Mouse (Mus musculus) layer of hippocampus, adult 11-12 months (tissue): ENCODE results near the gene Plekha7.
"Not testable (repeated sequence)": the region's sequence is repeated elsewhere in the genome, so short reads cannot be mapped to it uniquely, and the experiment has no call there.

Experiments
- DNase-seq: peaks from one replicate; pipeline ENCODE4 v3.0.0; 2022; ENCODE audit warnings: low spot score

The Plekha7 gene

DNA sequence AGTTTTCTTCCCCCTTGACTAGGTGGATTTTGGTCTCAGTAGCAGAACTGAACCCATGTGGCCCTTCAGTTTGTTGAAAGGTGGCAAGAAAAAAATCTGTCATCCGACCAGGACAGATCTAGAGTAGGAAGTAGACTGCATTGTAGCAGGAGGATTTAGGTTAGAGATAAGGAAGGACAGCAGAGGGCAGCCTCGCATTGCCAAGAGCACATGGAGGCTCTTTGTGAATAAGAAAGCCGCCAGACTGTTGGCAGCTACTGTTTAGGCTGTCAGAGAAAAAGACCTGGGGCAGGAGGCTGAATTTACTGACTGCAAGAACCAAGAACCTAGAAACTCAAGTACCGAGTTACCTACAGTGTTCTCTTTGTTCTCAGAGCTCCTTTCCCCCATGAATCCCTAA lies 176.8 kb downstream of the Plekha7 start:
- DNase-seq: no peak

DNA sequence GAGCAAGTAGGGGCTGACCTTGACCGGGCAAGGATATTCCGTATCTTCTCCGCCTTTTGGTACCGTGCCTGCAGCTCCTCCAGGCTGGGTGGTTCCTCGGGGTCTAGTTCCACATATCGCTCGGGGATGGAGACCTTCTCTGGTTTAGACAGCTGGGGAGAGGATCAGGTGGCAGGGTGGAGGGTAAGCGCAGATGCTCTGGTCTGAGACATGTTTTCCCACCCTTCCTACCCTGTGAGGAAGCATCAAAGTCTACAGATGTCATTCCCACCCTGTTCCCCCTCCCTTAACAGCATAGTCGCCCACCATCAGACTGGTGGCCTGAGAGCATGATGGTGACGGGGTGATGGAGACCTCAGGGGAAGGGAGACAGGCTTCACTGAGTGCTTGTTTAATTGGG lies 178.8 kb downstream of the Plekha7 start:
- no peak for DNase-seq

DNA sequence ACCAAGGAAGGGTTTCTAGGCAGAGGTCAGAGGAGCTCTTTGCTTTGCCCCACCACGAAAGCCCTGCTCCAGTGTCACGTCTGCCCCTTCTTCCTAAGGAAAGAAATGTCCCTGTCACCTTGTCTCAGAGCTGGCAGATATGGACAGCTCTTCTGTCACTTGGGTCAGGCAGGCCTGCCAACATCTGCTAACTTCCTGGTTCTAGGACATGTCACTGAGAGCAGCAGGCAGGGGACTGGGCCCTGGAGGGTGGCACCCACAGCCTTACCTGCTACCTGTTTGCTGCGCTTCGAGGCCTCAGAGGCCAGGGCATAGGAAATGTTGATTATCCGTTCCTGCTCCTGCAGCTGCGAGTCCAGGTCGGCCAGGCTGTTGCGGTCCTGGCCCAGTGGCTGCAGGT lies 179.9 kb downstream of the Plekha7 start:
- DNase-seq: no peak

DNA sequence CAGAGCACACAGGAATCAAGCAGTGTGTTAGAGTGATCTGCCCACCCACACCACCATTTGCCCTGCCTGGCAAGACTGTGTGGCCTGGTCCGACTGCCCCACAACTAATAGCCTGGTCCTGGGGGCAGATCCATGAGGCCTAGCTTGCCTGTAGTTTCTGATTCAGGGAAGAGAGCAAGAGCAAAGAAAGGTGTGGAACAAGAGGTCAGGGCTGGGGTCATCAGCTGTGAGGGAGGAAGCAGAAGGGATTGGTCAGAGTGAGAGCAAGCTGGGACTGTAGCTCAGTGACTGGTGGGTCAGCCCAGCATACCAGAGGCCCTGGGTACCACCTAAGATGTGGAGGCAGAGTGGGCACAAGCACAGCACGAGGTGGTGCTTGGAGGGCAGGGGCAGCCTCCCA lies 181.1 kb downstream of the Plekha7 start:
- no peak for DNase-seq

DNA sequence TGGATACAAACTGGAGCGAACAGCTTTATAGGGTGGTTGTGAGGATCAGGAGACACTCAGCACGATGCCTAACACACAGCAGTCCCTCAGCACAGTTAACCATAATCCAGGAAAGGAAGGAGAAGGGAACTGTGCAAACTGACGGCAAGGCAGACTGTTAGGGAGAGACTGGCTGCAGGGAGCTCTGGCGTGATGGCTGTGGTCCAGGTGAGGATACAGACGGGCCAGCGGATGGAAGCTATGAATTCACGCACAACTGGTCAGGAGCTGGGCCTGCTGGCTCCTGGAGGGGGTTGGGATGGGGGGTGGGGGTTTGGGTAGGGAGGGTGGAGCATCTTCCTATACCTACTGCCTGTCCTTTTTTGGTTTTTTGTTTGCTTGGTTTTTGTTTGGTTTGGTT lies 182.5 kb downstream of the Plekha7 start:
- no peak for DNase-seq

DNA sequence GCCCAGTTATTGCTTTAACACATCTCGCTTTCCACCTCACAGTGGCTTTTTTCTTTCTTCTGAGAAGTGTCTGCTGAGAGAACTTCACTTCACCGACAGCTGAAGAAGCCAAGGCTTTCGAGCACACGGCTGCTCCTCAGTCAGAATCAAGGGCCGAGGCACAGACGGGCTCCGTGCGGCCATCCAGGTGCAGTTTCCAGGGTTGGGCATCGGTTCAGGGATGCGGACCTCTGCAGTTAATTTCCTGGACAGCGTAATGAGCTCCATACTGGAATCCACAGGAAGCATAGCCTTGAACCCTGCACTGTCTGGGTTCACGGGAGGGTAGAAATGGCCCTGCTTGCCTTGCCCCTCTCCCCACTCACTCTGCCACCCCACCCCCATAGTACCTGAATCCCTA lies 184.1 kb downstream of the Plekha7 start:
- DNase-seq: no peak

DNA sequence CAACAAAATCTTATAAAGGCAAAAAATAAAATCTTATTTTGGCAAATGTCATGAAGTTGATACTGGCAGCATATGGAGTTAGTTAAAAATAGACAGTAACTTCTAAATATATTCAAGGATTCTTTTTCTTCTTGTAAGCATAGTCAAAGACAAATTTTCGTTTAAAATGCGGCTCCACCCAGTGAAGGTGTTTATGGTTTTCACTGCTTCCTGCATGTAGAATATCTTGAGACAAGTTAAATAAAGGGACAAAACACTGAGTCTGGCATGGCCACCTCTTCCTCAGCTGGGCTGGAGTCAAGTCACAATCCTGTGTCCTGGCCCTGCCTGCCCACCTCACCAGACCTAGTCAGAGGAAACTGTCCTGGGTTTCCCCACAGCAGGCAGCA lies 184.6 kb downstream of the Plekha7 start:
- no peak for DNase-seq

DNA sequence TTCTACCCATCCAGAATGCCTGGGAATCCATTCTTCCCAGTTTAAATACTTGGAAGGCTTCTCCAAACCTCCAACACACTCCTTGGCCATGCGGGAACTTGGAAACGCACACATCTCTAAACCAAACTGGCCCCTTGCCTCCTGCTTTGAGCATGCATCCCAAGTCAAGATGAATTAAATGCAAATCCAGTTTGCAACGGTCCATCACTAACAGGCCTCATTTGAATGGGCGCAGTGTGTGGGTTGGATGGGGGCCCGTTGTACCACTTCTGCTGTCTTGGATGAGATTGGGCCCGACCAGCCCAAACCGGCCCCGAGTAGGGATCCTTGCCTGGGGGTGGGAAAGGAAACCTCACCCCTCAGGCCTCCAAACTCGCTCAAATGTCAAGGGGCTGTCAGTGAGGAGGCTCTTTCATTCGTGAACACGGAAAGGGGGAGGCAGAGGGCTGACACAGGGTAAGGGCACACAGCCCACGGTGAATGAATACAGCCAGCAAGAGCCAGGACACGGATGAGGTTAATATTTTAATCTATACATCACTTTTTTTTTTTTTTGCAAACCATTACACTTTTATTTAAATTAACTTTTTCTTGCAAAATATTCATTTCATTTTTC lies 185.1 kb downstream of the Plekha7 start:
- DNase-seq: no peak

DNA sequence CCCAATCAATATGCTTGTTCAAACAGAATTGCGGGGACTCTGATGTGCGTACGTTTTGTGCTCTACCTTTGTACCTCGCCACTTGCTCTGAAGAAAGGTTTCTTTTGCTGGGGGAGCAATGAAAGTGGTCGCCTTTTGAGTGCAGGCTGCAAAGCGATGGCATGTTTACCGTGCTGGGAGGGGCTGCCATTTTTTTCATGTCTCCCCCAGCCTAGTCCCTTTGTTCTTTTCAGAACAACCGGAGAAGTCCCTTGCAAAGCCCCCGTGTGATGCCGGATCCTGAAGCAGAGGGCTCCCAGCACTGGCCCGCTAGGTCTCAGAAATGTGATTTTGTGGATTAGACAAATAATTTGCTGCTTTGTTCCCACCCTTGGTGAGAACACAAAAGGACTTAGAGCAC lies 187.0 kb downstream of the Plekha7 start:
- DNase-seq: no peak

DNA sequence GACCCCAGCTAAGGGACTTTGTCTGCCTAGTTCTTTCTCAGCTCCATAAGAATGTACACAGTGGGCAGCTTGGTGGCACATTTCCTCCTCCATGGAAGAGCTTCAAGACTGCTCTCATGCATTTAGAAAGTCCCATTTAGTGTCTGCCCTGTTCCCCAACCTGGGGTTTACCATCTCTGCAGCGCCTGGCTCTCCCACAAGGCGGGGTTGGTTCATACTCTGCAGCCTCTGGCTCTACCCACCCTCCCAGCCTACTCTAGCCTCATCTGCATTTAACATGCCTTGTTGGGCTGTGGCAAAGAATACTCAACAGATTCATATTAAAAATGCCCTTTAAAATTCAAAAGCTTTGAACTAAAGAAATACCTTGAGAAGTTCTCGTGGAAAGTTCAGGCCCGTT lies 187.4 kb downstream of the Plekha7 start:
- no peak for DNase-seq

DNA sequence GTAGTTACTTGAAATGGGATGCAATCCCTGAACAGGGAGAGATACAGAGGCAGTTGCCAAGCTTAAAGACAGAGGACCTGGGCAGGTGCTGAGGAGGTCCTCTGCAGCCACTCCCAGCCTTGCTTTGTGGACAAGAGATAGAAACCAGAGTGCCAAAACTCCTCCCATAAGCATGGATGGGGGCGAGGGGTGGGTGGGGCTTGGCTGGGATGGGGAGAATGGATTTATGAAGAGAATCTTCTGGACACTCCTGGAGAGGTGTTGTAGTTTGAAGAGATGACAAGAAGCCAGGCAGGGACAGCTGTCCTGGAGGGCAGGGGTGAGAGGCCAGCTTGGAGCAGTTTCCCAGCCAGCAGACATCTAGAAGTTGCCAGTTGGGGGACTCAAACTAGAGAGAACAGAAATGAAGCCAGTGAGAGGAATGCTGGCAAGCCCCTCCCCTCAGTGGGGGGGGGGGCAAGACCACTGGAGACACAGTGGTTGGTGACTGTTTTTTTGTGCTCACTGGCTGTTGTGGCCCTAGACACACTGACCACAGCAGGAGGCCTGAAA lies 188.8 kb downstream of the Plekha7 start:
- no peak for DNase-seq

DNA sequence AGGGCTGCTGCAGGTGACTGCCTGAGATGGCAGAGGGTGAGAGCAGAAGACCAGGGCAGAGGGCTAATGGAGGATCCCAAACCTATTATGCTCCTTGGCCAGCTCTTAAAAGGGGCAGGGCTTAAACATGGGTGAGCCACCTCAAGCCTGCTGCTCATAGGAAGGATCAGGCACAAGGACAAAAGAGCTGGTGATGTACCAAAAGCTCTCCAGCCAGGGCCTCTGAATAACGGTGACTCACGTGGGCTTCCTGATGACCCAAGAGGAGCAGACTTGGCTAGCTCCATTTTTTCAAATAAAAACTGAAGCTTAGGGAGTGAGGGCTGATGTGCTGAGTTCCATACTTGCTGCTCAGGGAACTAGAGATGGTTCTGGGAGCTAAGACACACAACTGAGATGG lies 192.2 kb downstream of the Plekha7 start:
- DNase-seq: no peak

DNA sequence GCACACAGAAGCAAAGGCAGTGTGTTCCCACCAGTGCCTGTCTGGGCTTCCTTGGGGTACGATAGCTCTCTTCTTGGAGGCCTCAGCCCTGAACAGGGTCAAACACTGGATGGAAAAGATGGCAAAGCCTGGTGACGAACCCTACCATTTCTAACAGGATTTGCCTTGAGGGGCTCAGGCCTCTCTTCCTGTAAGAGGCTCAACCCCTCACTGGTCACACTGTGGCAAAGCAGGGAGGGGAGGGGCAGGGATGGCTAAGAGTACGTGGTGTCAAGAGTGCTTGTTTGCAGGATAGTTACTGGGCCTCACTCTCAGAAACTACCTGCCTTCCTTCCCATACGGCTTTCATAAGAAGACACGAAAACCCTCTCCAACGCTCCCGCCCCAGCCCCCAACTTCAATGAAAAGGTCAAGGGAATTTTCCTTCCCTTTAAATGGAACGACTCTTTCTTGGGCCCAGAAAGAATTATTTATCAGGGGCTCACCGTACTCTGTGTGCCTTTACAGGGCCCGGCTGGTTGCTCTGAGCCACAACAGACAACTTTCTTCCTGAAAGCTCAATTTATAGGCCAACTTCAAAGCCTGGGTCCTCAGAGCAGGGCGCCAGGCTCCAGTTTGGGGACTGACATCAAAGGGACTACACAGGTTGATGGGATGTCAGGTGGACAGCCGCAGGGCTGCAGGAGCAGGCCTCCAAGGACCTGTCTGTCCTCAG lies 192.8 kb downstream of the Plekha7 start:
- no peak for DNase-seq

DNA sequence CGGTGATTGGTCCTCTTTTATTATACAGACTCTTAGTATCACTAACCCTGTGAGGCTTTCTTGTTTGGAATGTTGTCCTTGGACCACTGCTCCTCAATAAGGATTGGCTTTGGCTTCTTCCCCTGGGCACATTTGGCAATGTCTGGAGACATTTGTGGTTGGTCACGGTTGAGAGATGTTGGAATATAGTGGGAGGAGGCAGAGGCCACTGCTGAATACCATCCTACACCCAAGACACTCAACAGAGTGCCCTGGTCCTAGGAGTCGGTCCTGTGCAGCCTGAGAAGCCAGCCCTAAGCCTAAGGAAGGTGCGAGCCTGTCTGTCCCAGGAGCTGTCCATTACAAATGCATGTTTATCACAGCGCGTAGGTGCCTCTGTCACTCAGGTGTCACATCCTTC lies 196.6 kb downstream of the Plekha7 start:
- DNase-seq: no peak

DNA sequence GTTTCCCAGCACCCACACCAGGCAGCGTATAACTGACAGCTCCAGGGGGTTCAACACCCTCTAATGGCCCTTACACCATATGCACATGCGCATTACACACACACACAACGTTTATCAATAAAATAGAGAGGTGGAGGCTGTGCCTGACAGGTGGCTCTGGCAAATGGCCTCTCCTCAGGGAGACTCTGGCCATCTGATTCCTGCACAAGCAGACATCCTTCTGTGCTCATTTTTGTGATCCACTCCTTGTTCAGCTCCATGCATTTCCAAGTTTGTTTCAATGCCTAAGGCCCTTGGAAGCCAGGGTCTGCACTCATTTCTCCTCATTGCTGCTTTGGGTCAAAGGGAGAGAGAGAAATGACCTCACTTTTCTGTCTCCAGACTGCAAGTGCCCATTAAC lies 197.5 kb downstream of the Plekha7 start:
- no peak for DNase-seq

DNA sequence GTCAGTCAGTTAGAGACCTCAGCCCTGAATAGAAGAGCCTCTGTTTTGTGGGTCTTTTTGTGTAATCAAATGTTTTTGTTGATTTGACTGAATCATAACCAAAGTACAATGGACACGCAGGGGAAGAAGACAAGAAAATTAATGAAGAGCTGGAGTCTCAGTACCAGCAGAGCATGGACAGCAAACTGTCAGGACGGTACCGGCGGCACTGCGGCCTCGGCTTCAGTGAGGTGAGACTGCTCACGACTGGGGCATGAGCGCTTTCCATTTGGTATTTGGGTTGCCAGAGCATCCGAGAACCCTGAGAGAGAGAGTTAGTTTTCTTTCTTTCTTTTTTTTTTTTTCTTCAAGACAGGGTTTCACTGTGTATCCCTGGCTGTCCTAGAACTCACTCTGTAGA lies 205.1 kb downstream of the Plekha7 start:
- no peak for DNase-seq

DNA sequence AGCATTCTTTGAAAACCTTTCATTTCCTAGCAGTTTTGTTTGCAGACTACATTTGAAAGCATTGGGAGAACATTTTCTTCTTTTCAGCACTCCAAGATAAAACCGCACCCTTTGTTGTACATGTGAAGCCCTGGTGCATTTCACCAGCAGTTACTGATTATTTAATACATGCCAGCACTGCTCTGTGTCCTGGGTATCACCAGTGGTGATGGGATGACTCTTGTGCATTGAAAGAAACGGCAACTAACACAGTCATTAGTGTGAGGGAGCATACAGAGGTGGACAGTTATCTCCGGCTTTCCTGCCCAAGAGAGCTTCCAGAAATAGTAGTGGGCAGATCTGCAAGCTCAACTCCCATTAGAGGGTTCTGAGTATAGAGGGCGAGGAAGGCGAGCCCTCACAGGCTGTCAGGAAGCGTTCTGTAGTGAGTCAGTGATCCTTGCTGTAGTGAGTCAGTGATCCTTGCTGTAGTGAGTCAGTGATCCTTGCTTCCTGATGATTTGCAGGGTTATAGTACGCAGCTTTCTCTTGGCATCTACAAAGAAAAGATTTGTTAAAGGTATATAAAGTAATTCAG lies 208.1 kb downstream of the Plekha7 start:
- no peak for DNase-seq

DNA sequence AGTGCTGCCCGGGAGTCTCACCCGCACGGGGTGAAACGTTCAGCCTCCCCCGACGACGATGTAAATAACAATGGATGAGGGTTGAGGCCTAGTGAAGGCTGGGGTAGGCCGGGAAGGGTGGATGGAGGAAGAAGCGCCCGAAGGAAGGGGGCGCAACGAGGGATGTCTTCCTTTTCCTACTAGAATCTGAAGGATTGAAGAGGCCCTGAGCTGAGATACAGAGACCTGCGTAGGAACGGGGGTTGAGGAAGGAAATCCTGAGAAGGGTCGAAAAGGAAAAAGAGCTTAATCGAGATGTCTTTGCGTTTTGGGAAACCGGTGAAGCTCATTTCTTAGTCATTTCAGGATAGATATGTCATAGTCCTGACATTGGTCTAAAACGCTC lies 214.7 kb downstream of the Plekha7 start:
- DNase-seq: no peak

DNA sequence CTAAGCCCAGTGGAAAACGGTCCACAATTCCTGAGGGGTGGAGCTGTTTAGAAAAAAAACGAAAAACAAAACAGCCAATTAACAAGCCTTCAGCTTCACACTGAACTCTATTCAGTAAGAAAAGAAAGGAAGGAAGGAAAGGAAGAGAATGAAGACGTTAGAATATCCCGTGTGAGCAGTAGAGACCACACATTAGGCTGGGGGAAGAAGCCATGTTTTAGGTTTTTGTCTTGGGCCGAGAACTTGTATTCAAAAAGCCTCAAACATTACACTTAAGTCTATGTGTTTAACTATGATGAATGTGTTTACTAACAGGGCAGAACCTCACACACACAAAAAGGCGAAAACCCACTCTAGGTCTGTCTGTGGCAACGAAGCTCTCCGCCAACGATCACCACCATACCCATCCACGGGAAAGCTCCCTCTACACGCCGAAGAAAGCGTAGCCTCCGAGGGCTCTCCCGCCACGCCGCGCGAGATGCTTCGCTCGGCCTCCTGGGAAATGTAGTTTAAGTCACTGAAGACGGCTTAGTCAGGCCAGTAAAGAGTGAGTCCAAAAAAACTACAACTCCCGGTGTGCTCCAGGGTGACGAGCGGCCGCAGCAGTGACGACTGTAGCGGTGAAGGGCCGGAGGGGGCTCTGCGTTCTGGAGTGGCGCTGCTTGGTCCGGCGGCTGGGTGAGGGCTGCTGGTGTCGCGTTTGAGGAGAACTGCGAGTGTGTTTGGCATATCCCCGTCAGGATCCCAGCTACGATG lies 215.3 kb downstream of the Plekha7 start:
- DNase-seq: peak; percentile 96

DNA sequence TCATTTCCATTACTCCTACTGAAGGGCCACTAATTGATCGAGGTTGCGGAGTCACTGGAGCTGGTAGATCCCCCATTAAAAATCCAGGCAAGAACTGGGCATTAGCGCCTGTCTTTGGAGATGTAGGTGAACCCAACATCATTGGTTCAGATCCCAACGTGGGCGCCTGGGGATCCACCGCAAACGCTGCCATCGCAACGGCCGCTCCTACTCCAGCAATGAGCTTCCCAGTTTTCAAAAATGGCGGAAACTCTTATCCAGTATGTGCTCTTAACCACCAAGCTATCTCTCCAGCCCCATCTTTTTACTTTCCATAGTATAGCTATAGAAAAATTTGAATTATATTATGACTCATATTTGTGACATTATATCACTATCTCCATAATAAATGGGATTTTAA lies 223.8 kb downstream of the Plekha7 start, which contains the start of gene Gm4353:
Gm4353 (minus strand) TSS at position 270 of the 400 bp plus-strand sequence.
- DNase-seq: not testable (repeated sequence)
